Mouse (Mus musculus): ENCODE measurements around the gene Slc26a3.
"Not testable (repeated sequence)": the region's sequence is repeated elsewhere in the genome, so short reads cannot be mapped to it uniquely, and the experiment has no call there.

The Slc26a3 gene

DNA sequence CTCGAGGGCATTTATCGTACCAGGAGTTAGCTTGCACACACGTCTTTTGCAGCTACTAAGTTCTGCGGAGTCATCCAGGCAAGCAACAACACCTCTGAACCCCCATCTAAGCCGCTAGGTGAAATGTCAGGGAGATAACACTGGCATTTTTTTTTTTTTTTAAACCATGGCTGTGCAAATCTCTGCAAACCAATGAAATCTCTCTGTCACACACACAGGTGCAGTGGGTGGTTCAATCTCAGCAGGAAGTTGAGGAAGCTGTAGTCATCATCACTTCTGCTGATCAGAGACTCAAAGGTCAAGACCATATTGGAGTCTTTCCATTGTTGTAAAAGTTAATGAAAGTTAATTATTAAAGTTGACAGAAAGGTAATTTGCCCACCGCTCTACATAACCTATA lies 47.1 kb downstream of the Slc26a3 start:
- no peak for DNase-seq

GRCm38 (mm10) chr12:31439612-31440011 lies 48.9 kb downstream of the Slc26a3 start:
- DNase-seq = no peak

GRCm38 (mm10) chr12:31444131-31444546 lies 53.5 kb downstream of the Slc26a3 start:
- peak; percentile 73 for DNase-seq

DNA sequence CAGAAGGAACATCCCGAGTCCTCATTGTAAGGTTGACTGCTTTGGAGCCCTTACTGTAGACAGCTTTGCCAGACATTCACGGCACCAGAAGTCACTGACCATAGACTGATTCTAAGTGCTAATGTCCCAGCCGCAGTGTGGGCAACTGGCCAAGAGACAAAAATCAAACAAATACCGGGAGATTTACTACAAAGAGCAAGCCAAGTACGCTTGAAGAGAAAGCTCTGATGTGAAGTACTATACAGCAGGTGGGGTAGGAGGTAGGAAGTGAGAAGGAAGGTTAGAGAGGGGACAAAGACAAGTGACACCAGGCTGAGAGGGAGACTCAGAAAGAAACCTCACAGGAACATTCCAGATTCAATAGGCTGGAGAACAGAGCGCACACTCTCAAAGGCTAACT lies 54.2 kb downstream of the Slc26a3 start:
- peak; percentile 17 for DNase-seq

GRCm38 (mm10) chr12:31449341-31449740 lies 58.7 kb downstream of the Slc26a3 start:
- no peak for DNase-seq

DNA sequence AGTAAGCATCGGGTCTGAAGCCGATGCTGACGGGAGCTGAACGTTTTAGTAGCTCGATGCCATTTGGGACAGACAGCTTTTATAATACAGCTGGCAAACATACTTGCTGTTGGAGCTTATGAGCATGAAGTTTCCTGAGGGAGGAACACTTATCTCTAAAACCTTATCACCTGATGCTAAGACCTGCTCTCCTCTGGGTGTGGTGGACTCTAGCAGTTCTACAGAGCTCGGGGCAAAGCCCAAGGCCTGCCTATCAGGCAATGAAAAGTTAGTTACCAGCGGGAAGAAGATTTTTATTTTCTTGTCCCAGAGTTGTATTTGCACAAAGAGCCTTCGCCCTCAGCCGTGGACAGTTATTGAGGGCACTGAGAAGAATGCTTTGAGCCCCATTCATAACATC lies 65.6 kb downstream of the Slc26a3 start:
- no peak for DNase-seq

DNA sequence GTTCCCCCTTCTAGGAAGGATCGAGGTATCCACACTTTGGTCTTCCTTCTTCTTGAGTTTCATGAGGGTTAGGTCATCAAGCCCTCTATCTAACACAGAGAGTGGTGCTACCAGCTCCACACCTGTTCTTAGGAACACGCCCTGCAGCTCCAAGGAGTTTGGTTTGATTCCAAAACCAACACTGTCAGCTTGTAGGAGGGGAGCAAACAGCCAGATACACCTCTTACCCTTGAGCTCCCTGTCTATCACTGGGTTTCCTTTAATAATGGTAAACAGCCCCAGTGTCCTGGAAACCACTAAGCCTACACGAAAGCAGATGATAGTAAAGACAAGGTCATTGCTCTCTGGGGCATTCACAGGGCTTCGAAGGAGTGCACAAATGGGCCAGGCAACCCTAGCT lies 67.8 kb downstream of the Slc26a3 start:
- no peak for DNase-seq

- peak; percentile 29 for DNase-seq
Observed at GRCm38 (mm10) chr12:31460270-31460669, 69.6 kb downstream of the Slc26a3 start.

- DNase-seq = no peak
Observed at GRCm38 (mm10) chr12:31461371-31461770, 70.7 kb downstream of the Slc26a3 start.

GRCm38 (mm10) chr12:31462615-31463014 lies 71.9 kb downstream of the Slc26a3 start:
- no peak for DNase-seq

GRCm38 (mm10) chr12:31478182-31478581 lies 87.5 kb downstream of the Slc26a3 start:
- not testable (repeated sequence) for DNase-seq

GRCm38 (mm10) chr12:31486431-31486830 lies 95.8 kb downstream of the Slc26a3 start:
- no peak for DNase-seq

DNA sequence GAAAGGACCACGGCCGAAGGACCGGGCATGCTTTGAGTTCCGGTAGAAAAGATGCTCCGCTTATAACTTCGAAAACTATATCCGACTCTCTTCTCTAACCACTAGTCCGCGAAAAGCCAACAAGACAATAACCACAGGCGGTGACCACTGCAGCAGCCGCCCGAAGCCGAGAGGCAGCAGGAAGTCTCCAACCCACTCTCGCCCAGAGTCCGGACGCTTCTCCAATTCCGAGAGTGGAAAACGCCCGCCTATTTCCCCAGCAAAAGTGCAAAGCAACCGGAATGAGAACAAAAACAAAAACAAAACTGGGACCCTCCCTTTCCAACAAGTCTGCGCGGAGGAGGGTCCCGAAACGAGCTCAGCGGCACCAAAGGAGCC lies 108.3 kb downstream of the Slc26a3 start:
- DNase-seq = no peak

GRCm38 (mm10) chr12:31499314-31500131 lies 108.9 kb downstream of the Slc26a3 start, which contains the start of gene Cbll1:
Gene Cbll1, minus strand, starts transcription at chr12:31499616.
- DNase-seq = peak; percentile 97

DNA sequence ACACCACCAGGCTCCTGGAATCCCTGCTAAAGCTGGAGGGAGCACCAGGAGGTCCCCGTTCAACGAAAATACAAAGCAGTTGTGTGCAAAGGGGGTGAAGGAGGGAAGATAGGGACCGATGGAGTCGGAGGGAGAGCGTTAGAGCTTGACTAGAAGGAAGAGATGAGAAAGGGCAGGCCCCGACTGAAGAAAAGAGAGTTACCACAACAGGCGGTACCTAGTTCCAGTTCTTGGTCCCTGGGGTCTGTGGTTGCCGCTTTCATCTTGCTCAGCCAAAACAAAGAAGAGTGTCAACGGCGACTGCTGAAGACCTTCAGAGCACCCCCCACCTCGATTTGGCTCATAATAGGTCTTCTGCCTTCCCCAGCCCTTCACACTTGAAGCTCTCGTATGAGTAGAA lies 109.5 kb downstream of the Slc26a3 start:
- DNase-seq = no peak

DNA sequence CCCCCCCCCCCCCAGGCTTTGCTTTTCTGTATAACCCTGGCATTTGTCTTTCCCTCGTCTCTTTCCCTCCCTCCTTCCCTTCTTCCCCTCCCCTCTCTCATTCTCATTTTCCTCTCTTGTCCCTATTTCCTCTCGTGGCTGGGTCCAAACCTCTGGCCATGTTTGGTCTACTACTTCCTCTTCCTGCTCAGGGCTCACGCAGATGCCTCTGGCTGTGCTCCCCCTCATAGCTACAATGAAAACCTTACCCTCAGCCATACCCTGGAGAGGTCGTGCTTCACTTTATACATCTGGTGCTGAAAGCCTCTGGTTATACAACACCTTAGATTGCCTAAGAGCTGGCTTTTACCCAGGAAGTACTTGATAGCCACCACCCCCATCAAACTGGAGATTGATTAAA lies 110.6 kb downstream of the Slc26a3 start:
- DNase-seq = no peak

DNA sequence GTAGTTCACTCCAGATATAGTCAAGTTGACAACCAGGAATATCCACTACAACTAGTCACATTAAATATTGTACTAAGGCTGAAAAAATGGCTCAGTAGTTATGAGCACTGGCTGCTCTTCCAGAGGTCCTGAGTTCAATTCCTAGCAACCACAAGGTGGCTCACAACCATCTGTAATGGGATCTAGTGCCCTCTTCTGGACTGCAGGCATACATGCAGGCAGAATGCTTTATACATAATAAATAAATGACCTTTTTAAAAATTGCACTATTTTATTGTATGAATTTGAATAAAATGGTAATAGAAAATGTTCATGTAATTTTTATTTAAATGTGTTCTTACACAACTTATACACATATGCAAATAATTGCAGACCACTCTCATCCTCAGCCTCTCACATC lies 112.5 kb downstream of the Slc26a3 start:
- DNase-seq = no peak

DNA sequence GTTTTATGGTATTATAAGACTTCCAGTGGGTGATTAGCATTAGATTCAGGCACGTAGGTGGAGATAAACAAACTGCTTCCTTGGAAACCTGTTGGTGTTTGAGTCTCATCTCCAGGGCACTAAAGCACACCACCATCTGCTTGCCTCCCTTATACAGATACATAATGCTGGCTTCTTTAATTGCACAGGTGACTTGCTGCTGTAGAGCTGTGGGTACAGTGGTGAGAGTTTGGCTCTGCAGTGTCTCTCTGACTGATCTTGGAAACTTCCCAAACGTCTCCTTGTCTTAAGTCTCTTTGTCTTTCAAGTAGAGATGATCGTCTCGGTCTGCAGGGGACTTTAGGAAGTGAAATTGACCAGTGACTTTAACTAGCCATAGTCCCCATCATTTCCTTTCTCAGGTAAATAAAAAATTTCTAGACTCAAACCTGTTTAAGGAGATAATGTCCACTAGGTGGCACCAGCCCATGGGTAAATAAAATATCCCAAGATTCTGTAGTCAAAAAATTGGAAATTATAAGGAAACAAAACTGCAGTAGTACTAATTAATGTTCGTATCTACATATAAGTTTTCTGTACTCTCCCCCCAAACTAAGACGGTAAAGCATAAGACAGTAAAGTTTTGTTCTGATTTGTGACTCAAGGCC lies 117.2 kb downstream of the Slc26a3 start:
- DNase-seq = peak; percentile 53

DNA sequence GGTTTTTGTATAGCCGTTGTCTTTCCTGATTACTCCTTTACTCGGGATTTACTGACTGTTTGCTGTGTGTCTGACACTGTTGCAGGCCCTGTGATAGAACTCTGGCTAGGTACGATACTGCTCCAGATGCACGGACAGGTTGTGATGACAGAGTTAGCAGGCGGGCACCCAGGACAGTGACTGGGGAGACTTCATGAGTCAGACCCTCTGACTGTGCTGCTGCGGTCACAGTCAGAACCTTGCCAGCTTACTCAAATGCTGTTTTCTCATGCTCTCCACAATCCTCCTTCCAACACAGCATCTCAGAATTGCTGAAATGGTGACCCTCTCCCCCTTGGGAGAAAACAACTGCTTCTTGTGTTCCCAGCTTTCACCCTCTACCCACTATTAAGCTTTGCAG lies 117.8 kb downstream of the Slc26a3 start:
- no peak for DNase-seq

DNA sequence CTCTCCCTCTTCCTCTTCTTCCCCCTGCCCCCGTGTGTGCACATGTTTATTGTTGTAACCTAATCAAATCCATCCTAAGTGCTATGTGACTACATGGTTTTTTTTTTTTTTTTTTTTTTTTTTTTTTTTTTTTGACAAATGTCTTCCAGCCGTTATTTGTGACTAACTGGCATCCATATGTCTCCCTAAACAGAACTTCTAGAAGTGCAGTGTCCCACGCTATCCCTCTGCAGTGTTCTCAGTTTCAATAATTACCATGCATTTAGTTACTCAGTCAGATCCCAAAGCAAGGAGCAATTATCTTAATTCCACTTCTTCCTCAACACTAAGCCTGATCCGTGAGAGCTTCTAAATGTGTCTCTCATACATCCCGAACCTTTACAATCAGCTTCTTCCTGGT lies 120.5 kb downstream of the Slc26a3 start:
- no peak for DNase-seq

DNA sequence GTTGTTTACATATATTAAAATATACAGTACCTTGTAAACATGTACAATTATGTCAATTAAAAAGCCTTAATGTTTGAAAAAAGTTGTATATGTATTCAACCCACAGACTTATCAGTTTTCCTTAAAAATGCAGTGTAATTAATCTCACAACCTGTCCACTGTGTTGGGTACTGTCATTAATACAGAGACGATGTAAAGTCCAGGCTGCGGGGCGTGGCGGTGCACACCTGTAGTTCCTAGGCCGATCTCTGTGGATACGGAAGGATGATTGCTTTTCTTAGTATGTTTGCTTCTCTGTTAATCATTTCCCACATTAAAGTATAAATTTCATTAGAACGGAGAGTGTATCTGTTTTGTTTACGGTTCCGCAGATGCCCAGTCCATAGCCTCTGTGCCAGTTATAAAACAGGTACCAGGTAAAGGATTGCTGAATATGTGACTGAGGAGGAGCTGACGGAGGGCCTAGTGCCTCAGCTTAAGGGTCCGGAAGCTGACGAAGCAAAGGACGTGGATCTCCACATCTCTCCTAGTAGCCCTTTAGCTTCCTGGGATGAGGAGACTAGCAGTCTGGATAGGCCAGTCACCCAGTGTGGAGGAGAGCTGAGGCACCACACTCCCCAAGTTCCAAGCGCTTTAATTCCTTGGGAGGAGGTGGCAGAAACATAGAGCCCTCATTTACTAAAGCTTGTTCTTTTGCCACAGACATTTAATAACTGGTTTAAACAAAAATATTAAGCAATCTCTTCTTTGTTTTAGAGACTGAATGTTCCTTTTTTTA lies 122.2 kb downstream of the Slc26a3 start:
- no peak for DNase-seq

DNA sequence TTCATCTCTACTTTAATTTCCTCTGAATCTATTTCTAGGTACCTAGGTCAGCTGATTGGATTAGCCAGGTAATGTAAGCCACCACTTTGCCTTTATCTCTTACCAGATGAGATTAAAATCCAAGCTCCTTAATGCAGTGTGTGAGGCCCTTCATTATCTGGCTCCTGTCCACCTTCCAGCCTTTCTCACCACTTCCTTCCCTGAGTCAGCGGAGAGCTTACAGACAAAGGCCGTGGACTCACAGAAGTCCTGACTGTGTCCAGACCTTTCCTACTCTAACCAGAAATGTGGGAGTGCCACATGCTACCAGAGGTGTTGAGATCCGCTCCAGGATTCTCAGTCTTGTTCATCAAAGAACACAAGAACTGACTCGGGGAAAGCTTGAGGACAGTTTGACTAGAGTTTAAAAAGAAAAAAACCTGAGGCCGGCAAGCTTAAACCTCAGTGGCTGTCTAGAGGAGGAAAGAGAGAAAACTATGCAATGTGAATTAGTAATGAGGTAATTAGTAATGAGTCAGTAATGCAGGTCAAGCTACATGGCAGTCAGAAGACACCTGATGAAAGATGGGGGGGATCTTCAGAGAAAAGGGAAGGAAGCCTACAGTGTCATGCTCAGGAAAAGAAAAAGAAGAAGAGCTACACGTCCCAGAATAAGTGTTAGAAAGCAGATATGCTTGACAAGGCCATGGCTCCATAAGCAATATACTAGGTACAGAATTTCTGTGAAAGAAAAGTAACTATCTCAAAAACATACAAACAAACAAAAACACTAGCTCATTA lies 123.2 kb downstream of the Slc26a3 start:
- no peak for DNase-seq

GRCm38 (mm10) chr12:31520119-31520518 lies 129.4 kb downstream of the Slc26a3 start:
- DNase-seq = no peak
